In the genomic region with DNA sequence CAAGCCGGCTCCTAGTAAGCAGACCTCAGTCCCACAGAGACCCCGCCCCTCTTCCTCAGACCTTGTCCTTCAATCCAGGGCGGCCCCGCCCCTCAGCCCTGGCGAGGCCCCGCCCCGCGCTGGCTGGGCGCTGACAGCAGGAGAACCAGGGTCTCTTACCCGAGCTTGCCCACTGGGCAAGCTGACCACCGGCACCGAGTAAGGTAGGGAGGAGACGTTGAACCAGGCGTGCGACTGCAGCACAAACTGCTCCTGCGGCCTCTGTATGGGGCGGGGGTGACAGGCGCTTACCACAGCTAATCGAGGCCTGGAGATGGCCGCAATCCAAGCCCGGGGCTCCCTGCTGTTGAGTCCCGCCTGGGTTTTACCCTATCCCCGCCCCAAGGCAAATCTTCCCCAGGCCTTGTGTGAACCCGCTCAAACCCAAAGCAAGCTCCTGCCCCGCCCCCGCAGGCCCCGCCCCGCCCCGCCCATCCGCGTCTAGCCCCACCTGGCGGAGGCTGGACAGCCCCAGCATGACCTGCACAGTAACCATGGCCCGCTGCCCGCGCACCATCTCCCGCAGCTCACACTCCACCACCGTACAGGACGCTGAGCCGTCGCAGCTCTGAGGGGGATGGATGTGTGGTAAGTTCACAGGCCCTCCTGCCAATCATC, we compare ENCODE assay signal across 8 mouse cellular contexts. TPM values are rescaled to one million over a fixed set of nuclear protein-coding genes. Genes with fewer than 3 reads are reported as not detected.
DNase-seq lines count a peak whose midpoint lies in the region; ATAC-seq and TF ChIP-seq lines count a peak whose summit lies in the region.

No protein-coding gene starts in this region.

- peak; percentile 73 for ATAC-seq in liver, embryonic 11.5 days (replicated peaks; ENCODE audit: low FRiP score)
- ATAC-seq in monocyte, adult 5-6 weeks (replicated peaks; ENCODE audit: insufficient number of reproducible peaks, low FRiP score, low TSS enrichment, poor library complexity, severe bottlenecking), result peak; percentile 41

- DNase-seq in thymus, adult 2 months, result peak; percentile 46
- no peak for DNase-seq in thymus, adult 18-20 months
- DNase-seq in cerebellum, postnatal 25 days, result peak; percentile 71 to 84
- peak; percentile 46 to 64 for DNase-seq in gastrocnemius, adult 8-10 months (ENCODE audit: low spot score in 2 of 2)
- peak; percentile 80 for DNase-seq in induced T-regulatory cell, adult 2 months (ENCODE audit: low read depth)
- DNase-seq in liver, embryonic 11.5 days (ENCODE audit: low spot score), result peak; percentile 84
- peak; percentile 84 for DNase-seq in testis, postnatal 10 days (ENCODE audit: low spot score)

- WGBS in thymus, adult 2 months, result 1% methylated on average over 40 of the region's 40 CpGs
- 11% methylated on average over 40 of the region's 40 CpGs for WGBS in liver, embryonic 11.5 days

- H3K9ac ChIP-seq in liver, embryonic 11.5 days (ENCODE audit: low read depth, low read length), result 0 out of 2 replicates have a peak overlapping the region, but pooled peaks have one; percentile 26

- peak overlapping the region; percentile 89 for H3K4me2 ChIP-seq in liver, embryonic 11.5 days

- H3K4me3 ChIP-seq in thymus, adult 2 months (ENCODE audit: control insufficient read depth, insufficient read depth, low read length), result peak overlapping the region; percentile 4; the same call in 1 of the 2 replicates
- H3K4me3 ChIP-seq in liver, embryonic 11.5 days (ENCODE audit: low read depth, low read length), result peak overlapping the region; percentile 57

- H3K36me3 ChIP-seq in thymus, adult 2 months (ENCODE audit: control insufficient read depth, insufficient read depth, low read length), result no peaks in the 10 kb centered on the region
- no peaks in the 10 kb centered on the region for H3K36me3 ChIP-seq in liver, embryonic 11.5 days (ENCODE audit: control insufficient read depth, insufficient read depth, low read length)

- H3K27ac ChIP-seq in thymus, adult 2 months (ENCODE audit: control insufficient read depth, insufficient read depth, low read length), result no peak overlapping the region
- H3K27ac ChIP-seq in liver, embryonic 11.5 days (ENCODE audit: low read depth, low read length), result peak overlapping the region; percentile 43

- H3K4me1 ChIP-seq in thymus, adult 2 months (replicated peaks; ENCODE audit: control insufficient read depth, insufficient read depth, low read length), result peaks cover 9% of the 10 kb centered on the region
- H3K4me1 ChIP-seq in liver, embryonic 11.5 days (replicated peaks; ENCODE audit: control insufficient read depth, insufficient read depth, low read length), result peaks cover 30% of the 10 kb centered on the region

- TF ChIP-seq CTCF in thymus, adult 2 months (IDR thresholded peaks at IDR 0.05; ENCODE audit: borderline replicate concordance, control insufficient read depth, extremely low read depth, insufficient read depth, low read length, poor library complexity), result no peak

- TF ChIP-seq POLR2A in thymus, adult 2 months (IDR thresholded peaks at IDR 0.05; ENCODE audit: control insufficient read depth, extremely low read depth, insufficient read depth, low read length, poor library complexity), result no peak

- no peaks in the 10 kb centered on the region for H3K9me3 ChIP-seq in liver, embryonic 11.5 days (ENCODE audit: control insufficient read depth, low read length)

- H3K27me3 ChIP-seq in thymus, adult 2 months (ENCODE audit: control insufficient read depth, insufficient read depth, low read length), result no peaks in the 10 kb centered on the region
- peaks cover 4% of the 10 kb centered on the region; the same call in 1 of the 2 replicates for H3K27me3 ChIP-seq in liver, embryonic 11.5 days (replicated peaks; ENCODE audit: control insufficient read depth, insufficient read depth, low read length)

RNA-seq across cellular contexts. Expression of gene Fam171a2, which starts 8.4 kb away (rescaled TPM):
- 2.6 and 4.7 TPM in 2 replicates for polyA plus RNA-seq in thymus, adult 2 months (2012; rRNA removed)
- 1 to 10 TPM in 3 of 4 experiments, under 1 TPM in 1; 0.97 to 1.5 (median 1.2) TPM for total RNA-seq in gastrocnemius, adult 8-10 months (2022)
- polyA plus RNA-seq in liver, embryonic 11.5 days (2014; fragmentation: Nextera tagmentation; extraction: Ambion mirVana), result 1.8 and 2.0 TPM in 2 replicates
- not detected in 3 replicates for total RNA-seq in monocyte, adult 5-6 weeks (2017)

RNA-seq across cellular contexts. Expression of gene Itga2b, which starts 14.1 kb away (rescaled TPM):
- 3.8 and 4.0 TPM in 2 replicates for polyA plus RNA-seq in thymus, adult 2 months (2012; rRNA removed)
- total RNA-seq in gastrocnemius, adult 8-10 months (2022), result 1 to 10 TPM in 1 of 4 experiments, under 1 TPM in 2, not detected in 1; 0.63 to 2.0 (median 0.72) TPM
- polyA plus RNA-seq in liver, embryonic 11.5 days (2014; fragmentation: Nextera tagmentation; extraction: Ambion mirVana), result 76.2 and 80.3 TPM in 2 replicates
- 50.3 to 142 TPM (median 82.3 TPM) in 3 replicates for total RNA-seq in monocyte, adult 5-6 weeks (2017)

RNA-seq across cellular contexts. Expression of gene Grn, which starts 25.8 kb away (rescaled TPM):
- 151 and 160 TPM in 2 replicates for polyA plus RNA-seq in thymus, adult 2 months (2012; rRNA removed)
- 10 to 100 TPM; 12.2 to 21.8 (median 17.0) TPM for total RNA-seq in gastrocnemius, adult 8-10 months (2022)
- polyA plus RNA-seq in liver, embryonic 11.5 days (2014; fragmentation: Nextera tagmentation; extraction: Ambion mirVana), result 68.1 and 69.5 TPM in 2 replicates
- total RNA-seq in monocyte, adult 5-6 weeks (2017), result 62.3 to 97.9 TPM (median 97.8 TPM) in 3 replicates

RNA-seq across cellular contexts. Expression of gene Slc25a39, which starts 48.1 kb away (rescaled TPM):
- polyA plus RNA-seq in thymus, adult 2 months (2012; rRNA removed), result 227 and 235 TPM in 2 replicates
- total RNA-seq in gastrocnemius, adult 8-10 months (2022), result 10 to 100 TPM; 61.2 to 72.2 (median 66.7) TPM
- 282 and 283 TPM in 2 replicates for polyA plus RNA-seq in liver, embryonic 11.5 days (2014; fragmentation: Nextera tagmentation; extraction: Ambion mirVana)
- total RNA-seq in monocyte, adult 5-6 weeks (2017), result 20.2 to 30.1 TPM (median 25.0 TPM) in 3 replicates

Comparison
In these comparisons a context has a peak if more than half of its experiments do, and no peak if none do; other contexts are left out.
1. DNase-seq: peak in thymus, adult 2 months (single experiment), cerebellum, postnatal 25 days (2 of 2), gastrocnemius, adult 8-10 months (2 of 2), induced T-regulatory cell, adult 2 months (single experiment), liver, embryonic 11.5 days (single experiment) and testis, postnatal 10 days (single experiment); none in thymus, adult 18-20 months (0 of 2).
2. RNA of gene Itga2b, which starts 14.1 kb away (total RNA-seq): 50.3 to 142 TPM in monocyte, adult 5-6 weeks; 0.63 to 2.0 TPM in gastrocnemius, adult 8-10 months; every median in the first group is over 10 times any median in the second.